Mouse (Mus musculus) G1E (cell line): ENCODE measurements around the gene Foxk1. TPM values are rescaled to one million over a fixed set of nuclear protein-coding genes. Genes with fewer than 3 reads are reported as not detected.

Experiments
- ATAC-seq: 2 replicates; pipeline ENCODE4 v1.8.0; 2016; ENCODE audit warnings: mild to moderate bottlenecking; ENCODE audit not compliant: insufficient number of reproducible peaks, poor library complexity, low FRiP score, severe bottlenecking; ENCODE audit errors: extremely low read depth
- DNase-seq: peaks from one replicate; pipeline ENCODE4 v3.0.0; 2012; ENCODE audit warnings: low spot score
- H3K27me3 ChIP-seq: 2 replicates; pipeline ENCODE4 v1.6.1; 2012; ENCODE audit warnings: mild to moderate bottlenecking, low read length, inconsistent platforms; ENCODE audit not compliant: insufficient read depth
- H3K36me3 ChIP-seq: replicated peaks from 2 replicates; pipeline ENCODE3; 2012; ENCODE audit warnings: mild to moderate bottlenecking, inconsistent platforms
- H3K4me1 ChIP-seq: 2 replicates; pipeline ENCODE4 v1.6.1; 2012; ENCODE audit warnings: low read depth, low read length, inconsistent platforms, mixed read lengths; ENCODE audit not compliant: insufficient read depth
- H3K4me3 ChIP-seq: 2 replicates; pipeline ENCODE4 v1.5.1; 2012; ENCODE audit warnings: low read depth, mild to moderate bottlenecking, inconsistent platforms, low read length, moderate library complexity, mixed read lengths
- H3K9me3 ChIP-seq: replicated peaks from 2 replicates; pipeline ENCODE4 v1.6.1; 2012; ENCODE audit warnings: inconsistent platforms
- CTCF ChIP-seq: IDR thresholded peaks from 2 replicates; pipeline ENCODE4 v1.5.1; 2012; ENCODE audit warnings: low read depth, low read length, inconsistent platforms, mixed read lengths
- GATA1 ChIP-seq: IDR thresholded peaks from 2 replicates; pipeline ENCODE4 v1.6.1; 2012; ENCODE audit warnings: borderline replicate concordance, low read length, inconsistent platforms, mixed read lengths
- GATA2 ChIP-seq: IDR thresholded peaks from 2 replicates; pipeline ENCODE4 v1.6.1; 2012; ENCODE audit warnings: low read depth, low read length, inconsistent platforms, borderline replicate concordance
- POLR2AphosphoS5 ChIP-seq: IDR thresholded peaks from 2 replicates; pipeline ENCODE4 v1.6.1; 2012; ENCODE audit warnings: low read depth, low read length, inconsistent platforms; ENCODE audit not compliant: insufficient replicate concordance
- TAL1 ChIP-seq: conservative IDR thresholded peaks from 2 replicates; pipeline ENCODE4 v1.6.1; 2012; ENCODE audit warnings: low read depth, low read length, inconsistent platforms, mixed read lengths
- polyA plus RNA-seq: library from polyadenylated mRNA; stranded (reverse); fragments of >175 nt; gene quantifications from 2 replicates; pipeline ENCODE4 v1.2.3, GENCODE M21; 2012
- total RNA-seq, 2 experiments: library from RNA; stranded (forward) in 1 of 2; stranded (reverse) in 1 of 2; fragments of 200-1000 nt in 1 of 2; fragments of >200 nt in 1 of 2; fragmentation: Nextera tagmentation in 1 of 2; gene quantifications; 2 replicates each; pipeline ENCODE4 v1.2.3; 2014 to 2017

Foxk1 gene
- total and polyA plus RNA-seq, 3 experiments, result 5.5 to 42.7 (median 29.5) TPM

- H3K4me1 ChIP-seq, result no peaks in the 10 kb centered on the region
- H3K9me3 ChIP-seq, result no peaks in the 10 kb centered on the region
- ATAC-seq (no peak), DNase-seq (no peak)
- H3K4me3 ChIP-seq, result no peak overlapping the region
- no peak for TF ChIP-seq GATA1
- TF ChIP-seq CTCF, result no peak
- no peak for TF ChIP-seq GATA2
- TF ChIP-seq POLR2AphosphoS5, result no peak
- no peaks in the 10 kb centered on the region for H3K36me3 ChIP-seq
- H3K27me3 ChIP-seq, result peaks cover 38% of the 10 kb centered on the region
Measured at GRCm38 (mm10) chr5:142505695-142506423, 104.6 kb downstream of the Foxk1 start.

GRCm38 (mm10) chr5:142509141-142510060, 108.1 kb downstream of the Foxk1 start:
- TF ChIP-seq GATA1 (no peak), TAL1 (no peak), CTCF (no peak), GATA2 (no peak), POLR2AphosphoS5 (no peak)
- H3K9me3 ChIP-seq, result no peaks in the 10 kb centered on the region
- no peaks in the 10 kb centered on the region for H3K36me3 ChIP-seq
- ATAC-seq (no peak), DNase-seq (no peak)
- H3K4me3 ChIP-seq, result no peak overlapping the region
- H3K4me1 ChIP-seq, result no peaks in the 10 kb centered on the region
- H3K27me3 ChIP-seq, result peaks cover 45% of the 10 kb centered on the region

GRCm38 (mm10) chr5:142510061-142510414, 108.7 kb downstream of the Foxk1 start:
- ATAC-seq (no peak), DNase-seq (no peak)
- H3K4me1 ChIP-seq, result no peaks in the 10 kb centered on the region
- H3K36me3 ChIP-seq, result no peaks in the 10 kb centered on the region
- no peak overlapping the region for H3K4me3 ChIP-seq
- H3K9me3 ChIP-seq, result no peaks in the 10 kb centered on the region
- H3K27me3 ChIP-seq, result peaks cover 48% of the 10 kb centered on the region
- TF ChIP-seq POLR2AphosphoS5, result no peak
- TF ChIP-seq TAL1, result no peak
- TF ChIP-seq CTCF, result no peak
- TF ChIP-seq GATA1, result no peak
- TF ChIP-seq GATA2, result no peak

Other genes with a start within 250 kb of the Foxk1 start
- 14.1 and 14.6 TPM in 2 replicates for gene Ap5z1, start 62.4 kb downstream of the Foxk1 start, total RNA-seq (2014; fragmentation: Nextera tagmentation)
- 11.5 and 14.0 TPM in 2 replicates for gene Ap5z1, start 62.4 kb downstream of the Foxk1 start, total RNA-seq (2017)
- 32.0 and 37.7 TPM in 2 replicates for gene Ap5z1, start 62.4 kb downstream of the Foxk1 start, polyA plus RNA-seq
- gene Papolb, start 128.6 kb downstream of the Foxk1 start, total RNA-seq (2014; fragmentation: Nextera tagmentation), result not detected in 2 replicates
- gene Papolb, start 128.6 kb downstream of the Foxk1 start, total RNA-seq (2017), result 0.06 and 0.11 TPM in 2 replicates
- gene Papolb, start 128.6 kb downstream of the Foxk1 start, polyA plus RNA-seq, result not detected in 2 replicates
- gene Radil, start 149.6 kb downstream of the Foxk1 start, total RNA-seq (2014; fragmentation: Nextera tagmentation), result not detected in 2 replicates
- gene Radil, start 149.6 kb downstream of the Foxk1 start, total RNA-seq (2017), result 0.38 TPM in 1 of 2 replicates, not detected in the other
- not detected in 2 replicates for gene Radil, start 149.6 kb downstream of the Foxk1 start, polyA plus RNA-seq
- not detected in 2 replicates for gene Mmd2, start 207.3 kb downstream of the Foxk1 start, total RNA-seq (2014; fragmentation: Nextera tagmentation)
- 0.12 and 0.16 TPM in 2 replicates for gene Mmd2, start 207.3 kb downstream of the Foxk1 start, total RNA-seq (2017)
- 0.02 TPM in 1 of 2 replicates, not detected in the other for gene Mmd2, start 207.3 kb downstream of the Foxk1 start, polyA plus RNA-seq
- 42.7 and 44.0 TPM in 2 replicates for gene Wipi2, start 226.2 kb downstream of the Foxk1 start, total RNA-seq (2014; fragmentation: Nextera tagmentation)
- gene Wipi2, start 226.2 kb downstream of the Foxk1 start, total RNA-seq (2017), result 42.8 and 43.3 TPM in 2 replicates
- 9.1 and 10.9 TPM in 2 replicates for gene Wipi2, start 226.2 kb downstream of the Foxk1 start, polyA plus RNA-seq